Mouse (Mus musculus) spleen, postnatal 10 days (tissue): ENCODE measurements around the gene Cenpa.
"Not testable (repeated sequence)": the region's sequence is repeated elsewhere in the genome, so short reads cannot be mapped to it uniquely, and the experiment has no call there.

Experiments used
- DNase-seq, 2 experiments: peaks; one replicate each; pipeline ENCODE4 v3.0.0; 2021 to 2022; ENCODE audit warnings: low spot score in 2 of 2

Cenpa gene

DNA sequence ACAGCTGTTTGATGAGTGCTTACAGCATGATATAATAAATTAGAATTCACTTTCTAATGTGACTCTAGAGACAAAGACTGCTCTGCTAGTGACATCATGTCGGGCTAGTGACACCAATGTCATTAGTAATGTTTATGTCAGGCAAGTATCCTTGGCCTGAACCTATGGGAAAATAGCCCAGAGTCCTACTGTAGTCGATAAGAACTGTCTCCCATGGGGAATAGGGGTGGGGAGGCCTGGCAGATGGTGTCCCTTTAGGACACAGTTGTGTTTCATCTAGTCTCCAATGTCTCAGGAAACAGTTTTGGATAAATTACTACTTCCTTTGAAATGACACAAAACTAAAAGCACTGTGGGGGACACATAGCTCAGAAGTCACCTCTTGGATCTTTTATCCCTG, 20.5 kb upstream of the Cenpa start:
- DNase-seq: no peak

DNA sequence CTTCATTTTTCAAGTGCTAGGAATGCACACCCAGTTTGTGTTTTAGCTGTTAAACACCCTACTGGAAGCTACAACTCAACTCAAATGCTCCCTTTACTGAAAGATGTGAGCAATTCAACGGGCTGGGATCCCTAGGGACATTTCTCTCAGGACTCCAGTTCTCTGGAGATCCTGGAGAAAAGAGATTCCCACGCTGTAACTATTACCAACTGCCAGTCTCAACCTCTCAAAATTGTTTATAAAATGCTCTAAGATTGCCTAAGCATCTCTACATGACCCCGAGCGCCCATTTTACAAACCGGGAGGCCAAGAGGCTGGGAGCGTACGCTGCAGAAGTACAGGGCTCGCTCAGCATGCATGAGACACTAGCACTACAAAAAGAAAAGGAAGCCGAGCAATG, 19.2 kb upstream of the Cenpa start:
- DNase-seq: no peak

DNA sequence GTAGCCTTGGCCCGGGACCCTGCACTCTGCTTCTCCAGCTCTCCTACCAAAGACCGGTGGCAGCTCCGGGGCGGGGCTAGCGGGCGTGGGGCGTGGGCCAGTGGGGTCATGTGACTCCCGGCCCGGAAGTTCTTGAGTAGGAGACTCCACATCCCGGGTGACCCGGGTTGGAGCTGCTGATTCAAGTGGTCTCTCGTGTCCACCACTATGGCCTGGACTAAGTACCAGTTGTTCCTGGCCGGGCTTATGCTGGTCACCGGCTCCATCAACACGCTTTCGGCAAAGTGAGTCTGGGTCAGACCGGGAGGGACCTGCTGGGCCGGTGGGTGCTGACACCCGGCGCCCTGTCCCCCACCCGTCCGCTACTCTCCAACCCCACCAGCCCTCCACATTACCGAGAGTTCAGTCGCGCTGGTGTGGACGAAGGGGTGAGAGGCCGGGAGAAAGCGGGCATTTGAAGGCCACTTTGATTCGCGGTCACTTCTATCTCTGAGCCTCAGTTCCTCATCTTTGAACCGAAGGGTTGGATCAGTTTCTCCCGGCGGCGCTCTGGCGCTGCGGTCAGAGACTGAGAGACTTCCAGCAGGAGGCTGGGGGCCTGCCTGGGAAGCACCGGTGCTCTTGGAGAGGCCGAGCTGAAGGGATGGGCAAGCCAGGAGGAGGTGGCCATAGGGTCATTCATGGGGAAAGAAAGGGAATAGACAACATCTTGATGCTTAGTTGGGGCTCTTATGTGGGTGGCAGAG, 18.6 kb upstream of the Cenpa start, which contains the start of gene Slc35f6:
Gene Slc35f6 (plus strand): TSS at position 119 of the 746 bp plus-strand sequence.
- DNase-seq: peak; percentile 89 to 95

GRCm38 (mm10) chr5:30649558-30649957, 17.0 kb upstream of the Cenpa start:
- DNase-seq: no peak

GRCm38 (mm10) chr5:30650756-30651155, 15.8 kb upstream of the Cenpa start:
- no peak for DNase-seq

GRCm38 (mm10) chr5:30651554-30651953, 15.0 kb upstream of the Cenpa start:
- no peak for DNase-seq

- no peak for DNase-seq
Measured at GRCm38 (mm10) chr5:30653246-30653645, 13.3 kb upstream of the Cenpa start.

DNA sequence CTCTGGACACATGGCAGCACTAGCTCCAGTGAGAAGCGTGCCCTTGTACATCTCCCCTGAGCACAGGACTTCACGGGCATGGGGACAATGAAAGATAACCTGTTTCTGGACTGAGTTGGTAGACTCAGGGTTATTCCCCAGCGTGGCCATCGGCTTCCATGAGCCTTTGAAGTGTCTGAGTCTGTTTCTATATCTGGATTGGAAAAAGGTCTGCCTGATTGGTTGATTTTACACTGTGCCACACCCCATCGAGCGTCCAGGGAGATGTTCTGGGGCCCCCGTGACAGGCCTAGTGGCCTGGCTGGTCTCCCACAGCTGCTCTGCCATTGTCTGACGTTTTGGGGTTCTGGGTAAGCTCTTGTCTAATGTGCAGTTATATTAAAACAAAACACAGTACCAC, 11.5 kb upstream of the Cenpa start:
- DNase-seq: no peak

DNA sequence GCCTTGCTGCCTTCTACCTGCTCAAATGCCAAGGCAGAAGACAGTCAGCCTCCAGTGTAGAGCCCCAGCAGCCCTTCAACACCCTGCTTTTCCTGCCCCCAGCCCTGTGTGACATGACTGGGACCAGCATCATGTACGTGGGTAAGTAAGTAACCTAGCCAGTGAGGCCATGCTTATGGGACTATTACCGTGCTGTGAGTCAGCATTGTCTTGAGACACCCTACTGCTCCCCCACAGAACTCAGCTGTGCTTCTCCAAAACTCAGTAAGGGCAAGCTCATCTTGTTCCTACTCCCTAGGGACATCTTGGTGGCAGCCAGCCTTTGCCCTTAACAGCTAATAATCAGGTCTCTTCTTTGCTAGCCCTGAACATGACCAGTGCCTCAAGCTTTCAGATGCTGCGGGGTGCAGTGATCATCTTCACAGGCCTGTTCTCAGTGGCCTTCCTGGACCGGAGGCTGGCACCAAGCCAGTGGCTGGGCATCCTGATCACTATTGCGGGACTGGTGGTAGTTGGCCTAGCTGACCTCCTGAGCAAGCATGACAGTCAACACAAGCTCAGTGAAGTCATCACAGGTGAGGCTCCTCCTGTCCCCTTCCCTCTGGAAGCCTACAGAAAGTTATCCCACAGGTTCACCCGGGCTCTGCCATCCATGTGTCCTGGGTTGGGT, 10.9 kb upstream of the Cenpa start:
- no peak for DNase-seq

- DNase-seq: no peak
Measured at GRCm38 (mm10) chr5:30659042-30659441, 7.5 kb upstream of the Cenpa start.

DNA sequence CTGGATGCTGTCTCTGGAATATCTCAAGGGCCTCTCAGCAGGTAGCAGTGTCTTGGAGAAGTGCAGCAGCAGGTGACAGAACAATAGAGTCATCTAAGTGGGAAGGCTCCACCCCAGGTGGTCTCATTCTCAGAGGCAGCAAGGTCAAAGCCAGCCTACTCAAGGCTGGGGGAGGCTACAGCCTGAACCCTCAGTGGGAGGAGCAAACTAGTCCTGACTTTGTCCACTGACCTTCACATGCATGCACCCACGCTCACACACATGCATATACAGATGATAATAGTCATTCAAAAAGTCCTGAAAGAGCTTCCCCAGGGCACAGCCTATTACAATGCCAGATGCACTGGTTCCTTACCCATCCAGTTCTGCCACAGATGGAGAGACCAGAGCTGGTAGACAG, 6.3 kb upstream of the Cenpa start:
- no peak for DNase-seq

- DNase-seq: no peak
Measured at GRCm38 (mm10) chr5:30660813-30661212, 5.8 kb upstream of the Cenpa start.

GRCm38 (mm10) chr5:30665360-30665759, 1.2 kb upstream of the Cenpa start:
- no peak for DNase-seq

GRCm38 (mm10) chr5:30665968-30666367, 609 bp upstream of the Cenpa start:
- DNase-seq: no peak

GRCm38 (mm10) chr5:30667215-30667614, 638 bp downstream of the Cenpa start:
- DNase-seq: peak in 1 of 2 experiments; percentile 35

DNA sequence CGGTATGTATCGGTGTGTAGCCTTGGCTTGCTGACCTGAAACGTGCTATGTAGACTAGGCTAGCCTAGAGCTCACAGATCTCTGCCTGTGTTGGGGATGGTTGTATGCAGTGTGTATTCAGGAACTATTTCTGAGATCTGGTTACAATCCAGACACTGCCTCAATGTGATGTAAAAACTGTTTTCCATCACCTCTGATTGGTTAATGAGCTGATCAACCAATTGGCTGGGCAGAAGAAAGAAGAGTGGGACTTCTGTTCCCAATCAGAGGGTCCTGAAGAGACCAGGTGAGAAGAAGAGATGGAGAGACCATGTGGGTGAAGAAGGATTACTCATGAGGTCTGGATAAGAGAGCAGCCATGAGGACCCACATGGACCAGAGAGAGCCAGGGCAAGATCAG, 1.1 kb downstream of the Cenpa start:
- no peak for DNase-seq

- peak in 1 of 2 experiments; percentile 34 for DNase-seq
Measured at GRCm38 (mm10) chr5:30668637-30669495, 2.3 kb downstream of the Cenpa start.

GRCm38 (mm10) chr5:30669496-30669830, 2.9 kb downstream of the Cenpa start:
- no peak for DNase-seq

DNA sequence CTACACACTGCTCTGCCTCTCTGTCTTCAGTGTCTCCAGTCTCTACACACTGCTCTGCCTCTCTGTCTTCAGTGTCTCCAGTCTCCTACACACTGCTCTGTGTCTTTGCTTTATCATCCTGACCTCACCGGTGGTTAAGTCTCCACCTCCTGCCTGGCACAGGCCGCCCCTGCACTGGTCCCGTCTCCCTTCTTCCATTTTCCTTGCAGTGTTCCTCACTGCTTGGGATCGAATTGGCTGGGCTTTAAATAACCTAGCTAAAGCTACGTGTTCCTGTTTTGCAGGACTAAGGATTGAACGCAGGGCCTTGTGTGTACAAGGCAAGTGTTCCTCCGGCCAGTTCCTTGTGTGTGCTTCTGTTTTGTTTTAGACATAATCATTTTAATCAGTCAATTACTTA, 3.5 kb downstream of the Cenpa start:
- no peak for DNase-seq

DNA sequence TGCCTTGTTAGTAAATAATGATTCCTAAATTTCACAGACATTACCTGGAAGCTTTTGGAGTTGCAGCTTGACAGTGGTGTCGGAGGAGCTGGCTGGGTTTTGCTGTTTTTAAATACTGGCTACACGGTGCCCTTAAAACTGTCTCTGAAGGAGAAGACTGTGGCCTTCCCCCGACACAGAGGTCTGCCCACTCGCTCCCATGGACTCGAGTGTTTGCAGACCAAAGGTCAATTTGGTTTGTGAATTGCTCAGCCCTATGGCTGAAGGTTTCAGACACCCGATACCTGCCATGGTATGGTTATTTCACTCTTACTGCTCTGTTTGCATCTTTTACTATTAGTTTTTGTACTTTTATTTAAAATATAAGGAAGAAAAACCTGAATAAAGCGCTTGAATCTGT, 7.4 kb downstream of the Cenpa start:
- no peak for DNase-seq

GRCm38 (mm10) chr5:30676800-30677199, 10.2 kb downstream of the Cenpa start:
- no peak for DNase-seq

- not testable (repeated sequence) for DNase-seq
Measured at GRCm38 (mm10) chr5:30678069-30678468, 11.5 kb downstream of the Cenpa start.
